12 mouse cellular contexts compared by ENCODE assay signal in genomic region chr2:124554751-124555415, GRCm38 (mm10).
DNase-seq lines count a peak whose midpoint lies in the region; ATAC-seq and TF ChIP-seq lines count a peak whose summit lies in the region.
"Had no signal": no experiment of that assay in that cellular context is flagged by ENCODE, and none has a peak within 500 bp of the region (broad histone marks: within the 10 kb centered on the region; RNA-seq: fewer than 3 reads in every experiment).

No protein-coding gene starts in this region.

- TF ChIP-seq CTCF in thymus, adult 2 months (IDR thresholded peaks at IDR 0.05; ENCODE audit: borderline replicate concordance, control insufficient read depth, extremely low read depth, insufficient read depth, low read length, poor library complexity), result no peak

- H3K27ac ChIP-seq in forebrain, embryonic 10.5 days, result 0 out of 2 replicates have a peak overlapping the region, but pooled peaks have one; percentile 2
- no peak overlapping the region for H3K27ac ChIP-seq in forebrain, embryonic 13.5 days
- peak overlapping the region; percentile 77 for H3K27ac ChIP-seq in heart, embryonic 16.5 days (ENCODE audit: low read length)
- no peak overlapping the region for H3K27ac ChIP-seq in thymus, adult 2 months (ENCODE audit: control insufficient read depth, insufficient read depth, low read length)
- H3K27ac ChIP-seq: midbrain, embryonic 12.5 days had no signal

- 88% methylated on average over 1 of the region's 1 CpGs for WGBS in forebrain, embryonic 10.5 days
- 82% methylated on average over 1 of the region's 1 CpGs for WGBS in forebrain, embryonic 13.5 days
- WGBS in heart, embryonic 16.5 days, result 51% methylated on average over 1 of the region's 1 CpGs
- WGBS in thymus, adult 2 months, result 19% methylated on average over 1 of the region's 1 CpGs

- H3K36me3 ChIP-seq in forebrain, embryonic 10.5 days (replicated peaks), result no peaks in the 10 kb centered on the region
- no peaks in the 10 kb centered on the region for H3K36me3 ChIP-seq in forebrain, embryonic 13.5 days (ENCODE audit: poor library complexity, severe bottlenecking)
- no peaks in the 10 kb centered on the region for H3K36me3 ChIP-seq in heart, embryonic 16.5 days (ENCODE audit: control insufficient read depth, insufficient read depth)
- no peaks in the 10 kb centered on the region for H3K36me3 ChIP-seq in thymus, adult 2 months (ENCODE audit: control insufficient read depth, insufficient read depth, low read length)
- H3K36me3 ChIP-seq: midbrain, embryonic 12.5 days had no signal

- no peak overlapping the region for H3K9ac ChIP-seq in forebrain, embryonic 13.5 days
- H3K9ac ChIP-seq in heart, embryonic 16.5 days (ENCODE audit: low read length), result no peak overlapping the region
- H3K9ac ChIP-seq: midbrain, embryonic 12.5 days had no signal

- ATAC-seq in forebrain, embryonic 13.5 days, result no peak
- peak; percentile 70; the same call in 1 of the 2 replicates for ATAC-seq in heart, embryonic 16.5 days (replicated peaks; ENCODE audit: extremely low read depth, insufficient read depth, low FRiP score)

- no peaks in the 10 kb centered on the region for H3K27me3 ChIP-seq in forebrain, embryonic 10.5 days (ENCODE audit: poor library complexity, severe bottlenecking)
- no peaks in the 10 kb centered on the region for H3K27me3 ChIP-seq in forebrain, embryonic 13.5 days
- no peaks in the 10 kb centered on the region for H3K27me3 ChIP-seq in heart, embryonic 16.5 days (ENCODE audit: control insufficient read depth, insufficient read depth, low read length)
- no peaks in the 10 kb centered on the region for H3K27me3 ChIP-seq in thymus, adult 2 months (ENCODE audit: control insufficient read depth, insufficient read depth, low read length)
- H3K27me3 ChIP-seq: midbrain, embryonic 12.5 days had no signal

- H3K4me3 ChIP-seq in forebrain, embryonic 10.5 days, result no peak overlapping the region
- no peak overlapping the region for H3K4me3 ChIP-seq in forebrain, embryonic 13.5 days
- H3K4me3 ChIP-seq in heart, embryonic 16.5 days (ENCODE audit: low read length), result no peak overlapping the region
- H3K4me3 ChIP-seq in thymus, adult 2 months (ENCODE audit: control insufficient read depth, insufficient read depth, low read length), result no peak overlapping the region
- H3K4me3 ChIP-seq: midbrain, embryonic 12.5 days had no signal

- H3K4me2 ChIP-seq in forebrain, embryonic 13.5 days, result no peak overlapping the region
- no peak overlapping the region for H3K4me2 ChIP-seq in heart, embryonic 16.5 days (ENCODE audit: low read depth, low read length)
- H3K4me2 ChIP-seq: midbrain, embryonic 12.5 days had no signal

- TF ChIP-seq POLR2A in thymus, adult 2 months (IDR thresholded peaks at IDR 0.05; ENCODE audit: control insufficient read depth, extremely low read depth, insufficient read depth, low read length, poor library complexity), result no peak

- DNase-seq in forebrain, embryonic 10.5 days (ENCODE audit: extremely low spot score, low spot score), result no peak
- DNase-seq in adipocyte (ENCODE audit: low spot score), result peak; percentile 21
- DNase-seq in kidney, postnatal 36 days, result peak; percentile 27 to 52
- no peak for DNase-seq in thymus, adult 2 months
- DNase-seq in testis, postnatal 10 days (ENCODE audit: low spot score), result no peak
- no peak for DNase-seq in T-cell, adult 2 months (ENCODE audit: low spot score)
- DNase-seq: B cell, adult 2 months; cerebellum, postnatal 36 days; right cerebral cortex, postnatal 4 days had no signal

- H3K9me3 ChIP-seq in forebrain, embryonic 10.5 days, result no peaks in the 10 kb centered on the region
- H3K9me3 ChIP-seq in forebrain, embryonic 13.5 days (replicated peaks), result no peaks in the 10 kb centered on the region
- no peaks in the 10 kb centered on the region for H3K9me3 ChIP-seq in heart, embryonic 16.5 days (replicated peaks; ENCODE audit: control insufficient read depth, low read length)
- H3K9me3 ChIP-seq: midbrain, embryonic 12.5 days had no signal

- peaks cover 12% of the 10 kb centered on the region for H3K4me1 ChIP-seq in forebrain, embryonic 10.5 days
- no peaks in the 10 kb centered on the region for H3K4me1 ChIP-seq in forebrain, embryonic 13.5 days
- H3K4me1 ChIP-seq in heart, embryonic 16.5 days (ENCODE audit: control insufficient read depth, insufficient read depth, low read length), result peaks cover 5% of the 10 kb centered on the region; the same call in 1 of the 2 replicates
- H3K4me1 ChIP-seq in thymus, adult 2 months (replicated peaks; ENCODE audit: control insufficient read depth, insufficient read depth, low read length), result no peaks in the 10 kb centered on the region
- H3K4me1 ChIP-seq: midbrain, embryonic 12.5 days had no signal

Comparison
In these comparisons a context has a peak if more than half of its experiments do, and no peak if none do; other contexts are left out.
1. H3K27ac ChIP-seq: peak in forebrain, embryonic 10.5 days (single experiment) and heart, embryonic 16.5 days (single experiment); none in forebrain, embryonic 13.5 days (single experiment) and thymus, adult 2 months (single experiment).
2. DNase-seq: peak in adipocyte (single experiment) and kidney, postnatal 36 days (2 of 2); none in forebrain, embryonic 10.5 days (single experiment), thymus, adult 2 months (single experiment), testis, postnatal 10 days (single experiment) and T-cell, adult 2 months (single experiment).